Mouse (Mus musculus) lung, adult 2 months (tissue): ENCODE measurements around the gene Pspc1. TPM values are rescaled to one million over a fixed set of nuclear protein-coding genes. Genes with fewer than 3 reads are reported as not detected.

ENCODE experiments used
- DNase-seq: peaks from one replicate; pipeline ENCODE4 v3.0.0; 2022
- H3K4me1 ChIP-seq: fragments of 200-500 bp; 2 replicates; pipeline ENCODE4 v1.6.1; 2011; ENCODE audit warnings: low read length; ENCODE audit not compliant: control insufficient read depth, insufficient read depth
- H3K4me3 ChIP-seq: fragments of 200-500 bp; replicated peaks from 2 replicates; pipeline ENCODE3; 2011; ENCODE audit warnings: low read depth, mild to moderate bottlenecking, control low read depth, low read length; ENCODE audit errors: extremely low read depth
- CTCF ChIP-seq: fragments of 200-500 bp; IDR thresholded peaks from 2 replicates; pipeline ENCODE4 v1.5.1; 2011; ENCODE audit warnings: mild to moderate bottlenecking, low read length, control low read depth; ENCODE audit not compliant: insufficient read depth
- POLR2A ChIP-seq: fragments of 200-500 bp; IDR thresholded peaks from 2 replicates; pipeline ENCODE4 v1.6.1; 2011; ENCODE audit warnings: low read depth, mild to moderate bottlenecking, control low read depth, low read length, borderline replicate concordance; ENCODE audit errors: extremely low read depth
- WGBS: fragments of 180-500 bp; shearing (Covaris S2); methylation state at CpG from one replicate; pipeline ENCODE4 v1.1.7; 2018; 5-methylcytosine and 5-hydroxymethylcytosine counted together
- polyA plus RNA-seq: library from polyadenylated mRNA; depleted of rRNA; stranded (reverse); fragments of >200 nt; gene quantifications from 2 replicates; pipeline ENCODE4 v1.2.3, GENCODE M21; 2012; rRNA removed

Gene Pspc1
- polyA plus RNA-seq, 1 experiment: 5.6 TPM

- Histone ChIP-seq H3K4me3 (no peak overlapping the region), H3K4me1 (peaks cover 3% of the 10 kb centered on the region; the same call in 1 of the 2 replicates)
- no peak for TF ChIP-seq POLR2A
- TF ChIP-seq CTCF: no peak
- no peak for DNase-seq
- 97% methylated on average over 4 of the region's 4 CpGs for WGBS
These were observed 75.5 kb downstream of the Pspc1 start for GRCm38 (mm10) chr14:56702644-56703043.

- no peak overlapping the region for H3K4me3 ChIP-seq
- 94% methylated on average over 5 of the region's 5 CpGs for WGBS
- H3K4me1 ChIP-seq: no peaks in the 10 kb centered on the region; the same call in 1 of the 2 replicates
- TF ChIP-seq POLR2A: no peak
- no peak for TF ChIP-seq CTCF
- DNase-seq: no peak
These were observed 80.3 kb downstream of the Pspc1 start for GRCm38 (mm10) chr14:56697836-56698235.

GRCm38 (mm10) chr14:56695495-56695894 is 82.6 kb downstream of the Pspc1 start:
- no peak for DNase-seq
- 72% methylated on average over 3 of the region's 3 CpGs for WGBS
- TF ChIP-seq CTCF (no peak), POLR2A (no peak)
- no peak overlapping the region for H3K4me3 ChIP-seq
- H3K4me1 ChIP-seq: no peaks in the 10 kb centered on the region; the same call in 1 of the 2 replicates

GRCm38 (mm10) chr14:56689766-56690165 is 88.3 kb downstream of the Pspc1 start:
- DNase-seq: no peak
- TF ChIP-seq CTCF (no peak), POLR2A (no peak)
- Histone ChIP-seq H3K4me3 (no peak overlapping the region), H3K4me1 (no peaks in the 10 kb centered on the region)
- WGBS: 81% methylated on average over 1 of the region's 1 CpGs

GRCm38 (mm10) chr14:56689116-56689515 is 89.0 kb downstream of the Pspc1 start:
- DNase-seq: no peak
- Histone ChIP-seq H3K4me1 (no peaks in the 10 kb centered on the region), H3K4me3 (no peak overlapping the region)
- 77% methylated on average over 1 of the region's 1 CpGs for WGBS
- TF ChIP-seq POLR2A: no peak
- TF ChIP-seq CTCF: no peak

- H3K4me1 ChIP-seq: no peaks in the 10 kb centered on the region
- no peak overlapping the region for H3K4me3 ChIP-seq
- no peak for DNase-seq
- WGBS: 25% methylated on average over 1 of the region's 1 CpGs
- TF ChIP-seq POLR2A: no peak
- no peak for TF ChIP-seq CTCF
These were observed 92.7 kb downstream of the Pspc1 start for GRCm38 (mm10) chr14:56685426-56685825.

Other genes with a start within 250 kb of the Pspc1 start
- gene Cenpj, start 202.9 kb downstream of the Pspc1 start, polyA plus RNA-seq: 0.68 and 3.3 TPM in 2 replicates
- gene Parp4, start 202.7 kb downstream of the Pspc1 start, polyA plus RNA-seq: 7.2 and 14.4 TPM in 2 replicates
- 3.3 and 5.8 TPM in 2 replicates for gene Mphosph8, start 110.1 kb downstream of the Pspc1 start, polyA plus RNA-seq
- 4.2 and 6.8 TPM in 2 replicates for gene Zmym5, start 33.4 kb upstream of the Pspc1 start, polyA plus RNA-seq
- 5.6 and 11.0 TPM in 2 replicates for gene Zmym2, start 108.3 kb upstream of the Pspc1 start, polyA plus RNA-seq